Mouse (Mus musculus): ENCODE results near the gene Smok3b. TPM values are rescaled to one million over a fixed set of nuclear protein-coding genes. Genes with fewer than 3 reads are reported as not detected.
A peak's percentile ranks its signal among the peaks of the same experiment; 100 is the strongest.

Smok3b gene
- total and polyA plus RNA-seq, 3 experiments = not detected

DNA sequence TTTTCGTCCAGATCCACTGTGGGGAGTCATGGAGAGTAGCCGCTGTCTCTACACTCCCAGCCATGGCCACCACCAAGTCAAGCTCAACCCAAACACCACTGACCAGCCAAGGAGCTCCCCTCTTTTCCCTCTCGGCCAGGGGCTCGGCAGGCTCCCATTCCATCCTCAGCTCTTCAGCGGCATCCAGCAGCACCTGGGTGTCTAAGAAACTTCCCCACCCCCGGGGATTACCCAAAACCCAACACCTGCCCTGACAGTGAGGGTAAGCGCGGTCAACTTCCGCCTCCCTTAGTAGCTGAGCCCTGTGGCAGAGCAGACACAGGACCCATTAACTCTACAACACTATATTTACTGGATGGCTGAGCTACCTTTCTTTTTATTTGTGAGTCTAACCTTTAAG, 60.2 kb downstream of the Smok3b start:
- Histone ChIP-seq H3K9me3 (replicated peaks; ENCODE audit: low read length) (peaks cover 2% of the 10 kb centered on the region), H3K36me3 (replicated peaks in 1 of 2; ENCODE audit: control insufficient read depth in 1 of 2, insufficient read depth in 1 of 2, low read length in 1 of 2) (no peaks in the 10 kb centered on the region), H3K4me1 (ENCODE audit: control insufficient read depth in 1 of 2, insufficient read depth in 2 of 2) (peaks cover 0 to 23% of the 10 kb centered on the region in 2 experiments; a peak in 2 of 4 replicates), H3K27me3 (replicated peaks) (peaks cover 2% of the 10 kb centered on the region), H3K79me2 (replicated peaks; ENCODE audit: control insufficient read depth, extremely low read depth, insufficient read depth, poor library complexity, severe bottlenecking) (peaks cover 13% of the 10 kb centered on the region), H3K27ac (ENCODE audit: insufficient read depth, low read depth) (no peak overlapping the region), H3K9ac (ENCODE audit: insufficient read depth, low read depth) (no peak overlapping the region), H3K4me3 (replicated peaks in 1 of 3; ENCODE audit: low read depth in 2 of 3, low read length in 2 of 3, poor library complexity in 1 of 3) (no peak overlapping the region), H3K4me2 (ENCODE audit: insufficient read depth, low read depth, poor library complexity, severe bottlenecking) (no peak overlapping the region)
- TF ChIP-seq ELF1 (IDR thresholded peaks at IDR 0.05; ENCODE audit: low read depth, low read length) (0 out of 2 replicates have a peak, but pooled peaks have one; percentile 15), SIN3A (IDR thresholded peaks at IDR 0.05; ENCODE audit: low read length) (no peak), TCF12 (IDR thresholded peaks at IDR 0.05; ENCODE audit: low read depth, low read length) (no peak), USF2 (conservative IDR thresholded peaks at IDR 0.05; ENCODE audit: low read depth, low read length) (no peak), E2F4 (IDR thresholded peaks at IDR 0.05; ENCODE audit: insufficient replicate concordance, low read depth, low read length) (no peak), MXI1 (IDR thresholded peaks at IDR 0.05; ENCODE audit: low read depth, low read length) (no peak)
- peak; percentile 24 for DNase-seq (ENCODE audit: extremely low read depth)
- dilution Hi-C loops (cut with MboI; ENCODE audit: extremely low pct_ligation_motif_present, extremely low pct_unique_long_range_greater_than_20kb, low sequenced_read_pairs) = no loop called here
- in situ Hi-C loops (cut with MboI; ENCODE audit: low pct_ligation_motif_present, low pct_unique_long_range_greater_than_20kb, low sequenced_read_pairs) = no loop called here

DNA sequence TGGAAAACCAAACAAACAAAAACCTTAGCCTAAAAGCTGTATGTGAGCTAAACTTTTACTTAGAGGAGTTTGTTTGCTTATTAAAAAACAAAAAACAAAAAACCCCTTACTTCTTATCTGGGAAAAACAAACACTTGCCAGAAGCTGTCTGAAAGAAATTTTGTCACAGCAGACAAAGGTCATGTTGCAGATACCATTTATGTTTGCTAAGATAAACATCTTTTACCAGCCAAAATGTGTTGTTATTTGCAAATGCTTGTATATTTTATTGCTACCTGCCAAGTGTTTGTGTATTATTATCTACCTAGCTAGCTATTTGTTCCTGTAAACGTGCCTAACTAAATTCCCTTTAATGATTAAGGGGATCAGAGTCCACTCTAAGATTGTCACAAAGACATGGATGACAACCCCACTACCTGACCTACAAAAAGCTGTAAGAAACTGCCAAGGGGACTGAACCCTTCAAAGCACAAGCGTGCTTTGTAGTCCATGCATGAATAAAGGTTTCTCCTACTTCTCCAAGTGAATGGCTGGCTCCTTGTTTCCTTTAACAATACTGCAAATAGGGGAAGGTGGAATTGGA, 62.2 kb downstream of the Smok3b start:
- H3K27me3 ChIP-seq (replicated peaks) = no peaks in the 10 kb centered on the region
- peaks cover 0 to 39% of the 10 kb centered on the region in 2 experiments; a peak in 2 of 4 replicates for H3K4me1 ChIP-seq (ENCODE audit: control insufficient read depth in 1 of 2, insufficient read depth in 2 of 2)
- no peak overlapping the region for H3K4me2 ChIP-seq (ENCODE audit: insufficient read depth, low read depth, poor library complexity, severe bottlenecking)
- no peak overlapping the region for H3K9ac ChIP-seq (ENCODE audit: insufficient read depth, low read depth)
- DNase-seq (ENCODE audit: extremely low read depth) = no peak
- no peak overlapping the region for H3K27ac ChIP-seq (ENCODE audit: insufficient read depth, low read depth)
- in situ Hi-C loops (cut with MboI; ENCODE audit: low pct_ligation_motif_present, low pct_unique_long_range_greater_than_20kb, low sequenced_read_pairs) (no loop called here), dilution Hi-C loops (cut with MboI; ENCODE audit: extremely low pct_ligation_motif_present, extremely low pct_unique_long_range_greater_than_20kb, low sequenced_read_pairs) (no loop called here)
- peaks cover 33% of the 10 kb centered on the region for H3K79me2 ChIP-seq (replicated peaks; ENCODE audit: control insufficient read depth, extremely low read depth, insufficient read depth, poor library complexity, severe bottlenecking)
- peaks cover 1% of the 10 kb centered on the region for H3K9me3 ChIP-seq (replicated peaks; ENCODE audit: low read length)
- TF ChIP-seq CHD2 (IDR thresholded peaks at IDR 0.05; ENCODE audit: low read length) = no peak
- TF ChIP-seq NRF1 (IDR thresholded peaks at IDR 0.05; ENCODE audit: low read depth, low read length) = no peak
- TF ChIP-seq E2F4 (IDR thresholded peaks at IDR 0.05; ENCODE audit: insufficient replicate concordance, low read depth, low read length) = no peak
- TF ChIP-seq ZC3H11A (IDR thresholded peaks at IDR 0.05; ENCODE audit: low read depth, low read length) = no peak
- no peak for TF ChIP-seq CHD1 (IDR thresholded peaks at IDR 0.05; ENCODE audit: low read depth, low read length)
- TF ChIP-seq BHLHE40 (IDR thresholded peaks at IDR 0.05; ENCODE audit: low read depth, low read length) = no peak
- TF ChIP-seq GABPA (IDR thresholded peaks at IDR 0.05; ENCODE audit: insufficient replicate concordance, low read depth, low read length) = no peak
- TF ChIP-seq TBP (conservative IDR thresholded peaks at IDR 0.05; ENCODE audit: low read depth, low read length) = no peak
- no peak for TF ChIP-seq POLR2AphosphoS2 (IDR thresholded peaks at IDR 0.05; ENCODE audit: low read depth, low read length)
- TF ChIP-seq PAX5 (IDR thresholded peaks at IDR 0.05; ENCODE audit: low read length) = no peak
- TF ChIP-seq MAFK (IDR thresholded peaks at IDR 0.05; ENCODE audit: insufficient replicate concordance, low read length) = no peak
- no peak for TF ChIP-seq JUN (IDR thresholded peaks at IDR 0.05; ENCODE audit: insufficient read depth, low read depth, low read length)
- TF ChIP-seq USF1 (IDR thresholded peaks at IDR 0.05; ENCODE audit: low read depth, low read length) = no peak
- TF ChIP-seq TCF12 (IDR thresholded peaks at IDR 0.05; ENCODE audit: low read depth, low read length) = no peak
- H3K36me3 ChIP-seq (replicated peaks in 1 of 2; ENCODE audit: control insufficient read depth in 1 of 2, insufficient read depth in 1 of 2, low read length in 1 of 2) = peaks cover 4 to 17% of the 10 kb centered on the region in 2 experiments
- H3K4me3 ChIP-seq (replicated peaks in 1 of 3; ENCODE audit: low read depth in 2 of 3, low read length in 2 of 3, poor library complexity in 1 of 3) = no peak overlapping the region
